Mouse (Mus musculus): ENCODE measurements around the gene Arap2.

DNA sequence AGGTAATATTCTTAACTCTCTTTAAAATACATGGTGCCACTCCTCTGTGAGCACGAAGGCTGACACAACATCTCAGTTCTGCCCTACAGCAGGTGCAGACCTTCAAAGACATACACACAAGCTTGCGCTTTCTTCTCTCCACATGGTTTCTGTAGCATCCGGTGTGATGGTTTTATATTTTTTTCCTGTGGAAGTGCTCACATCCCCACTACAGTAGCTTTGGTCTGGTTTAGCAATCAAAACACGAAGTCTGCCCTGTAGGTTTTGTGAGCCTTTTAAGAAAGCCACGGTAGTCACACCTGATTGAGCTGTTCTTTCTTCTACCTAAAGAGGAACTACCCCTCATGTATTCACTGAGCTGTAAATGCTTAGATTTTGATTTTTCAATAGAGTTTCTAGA, 12.7 kb upstream of the Arap2 start:
- no peak for TF ChIP-seq CTCF (IDR thresholded peaks at IDR 0.05; ENCODE audit: low read depth, low read length)
- no peak for TF ChIP-seq POLR2A (IDR thresholded peaks at IDR 0.05; ENCODE audit: borderline replicate concordance, low read depth, low read length)
